Mouse (Mus musculus): ENCODE measurements around the gene Chic1.
A peak's percentile ranks its signal among the peaks of the same experiment; 100 is the strongest.

Gene Chic1

DNA sequence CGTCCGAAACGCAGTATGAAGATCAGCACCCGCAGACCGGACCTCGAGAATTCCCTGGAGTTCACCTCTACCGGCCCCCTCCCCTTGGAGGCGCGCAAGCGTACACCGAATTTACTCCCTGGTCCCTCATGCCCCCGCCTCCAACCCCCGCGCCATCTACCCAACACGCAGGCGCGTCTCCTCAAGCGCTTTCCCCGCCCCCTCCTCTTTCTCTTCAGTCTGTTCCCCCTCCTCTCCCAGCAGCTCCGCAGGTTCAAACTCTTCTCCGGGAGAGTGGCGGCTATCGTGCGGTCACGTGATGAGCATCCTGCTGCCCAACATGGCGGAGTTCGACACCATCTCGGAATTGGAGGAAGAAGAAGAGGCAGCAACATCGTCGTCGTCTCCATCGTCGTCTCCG, at the start of gene Chic1:
Gene Chic1 (plus strand): TSS at position 190 of the 400 bp plus-strand sequence.
- peak; percentile 83 to 89 for DNase-seq

DNA sequence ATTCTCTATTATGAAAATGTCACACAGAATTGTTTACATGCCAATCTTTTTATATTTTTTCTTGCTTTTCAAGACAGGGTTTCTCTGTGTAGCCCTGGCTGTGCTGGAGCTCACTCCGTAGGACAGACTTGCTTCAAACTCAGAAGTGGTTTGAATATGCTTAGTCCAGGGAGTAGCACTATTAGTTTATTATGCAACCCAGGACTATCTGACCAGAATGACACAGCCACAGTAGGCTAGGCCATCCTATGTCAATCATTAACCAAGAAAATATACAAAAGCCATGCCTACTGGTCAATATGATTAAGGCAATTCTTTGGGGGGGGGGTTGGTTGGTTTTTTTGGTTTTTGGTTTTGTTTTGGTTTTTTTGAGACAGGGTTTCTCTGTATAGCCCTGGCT, 48.0 kb upstream of the Chic1 start:
- no peak for DNase-seq

DNA sequence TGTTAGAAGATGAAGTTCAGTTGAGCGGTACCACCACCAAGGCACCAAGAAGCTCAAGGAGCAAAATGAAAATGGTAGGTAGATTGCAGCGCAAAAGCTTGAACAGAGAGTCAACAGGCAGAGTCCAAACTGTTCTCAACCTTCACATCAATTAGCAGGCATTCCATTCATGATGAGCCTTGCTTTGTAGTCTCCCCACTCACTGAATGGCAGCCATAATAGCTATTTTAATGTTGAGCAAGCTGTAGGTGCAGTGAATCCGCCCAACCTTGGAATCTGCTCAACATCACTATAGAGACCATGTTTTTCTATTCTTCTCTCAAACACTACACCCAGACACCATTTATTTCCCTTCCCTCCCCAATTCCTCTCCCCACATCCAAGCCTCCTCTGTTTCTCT, 44.6 kb upstream of the Chic1 start:
- DNase-seq, result no peak

DNA sequence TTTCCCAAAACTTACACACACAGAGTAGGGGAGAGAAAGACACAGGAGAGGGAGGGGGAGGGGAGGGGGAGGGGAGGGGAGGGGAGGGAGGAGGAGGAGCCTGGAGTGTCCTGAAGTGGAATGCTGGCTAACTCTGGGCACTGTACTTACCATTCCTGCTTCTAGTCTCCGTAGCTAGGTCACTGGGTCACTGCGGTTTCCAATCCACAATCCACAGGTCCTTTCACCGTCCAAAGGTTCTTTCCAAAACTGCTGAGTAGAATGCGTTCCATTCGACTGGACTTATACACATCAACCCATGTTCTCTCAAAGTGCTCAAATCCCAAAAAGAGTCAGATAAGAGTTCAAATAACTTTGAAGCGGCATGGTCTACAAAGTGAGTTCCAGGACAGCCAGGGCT, 42.1 kb upstream of the Chic1 start:
- no peak for DNase-seq

DNA sequence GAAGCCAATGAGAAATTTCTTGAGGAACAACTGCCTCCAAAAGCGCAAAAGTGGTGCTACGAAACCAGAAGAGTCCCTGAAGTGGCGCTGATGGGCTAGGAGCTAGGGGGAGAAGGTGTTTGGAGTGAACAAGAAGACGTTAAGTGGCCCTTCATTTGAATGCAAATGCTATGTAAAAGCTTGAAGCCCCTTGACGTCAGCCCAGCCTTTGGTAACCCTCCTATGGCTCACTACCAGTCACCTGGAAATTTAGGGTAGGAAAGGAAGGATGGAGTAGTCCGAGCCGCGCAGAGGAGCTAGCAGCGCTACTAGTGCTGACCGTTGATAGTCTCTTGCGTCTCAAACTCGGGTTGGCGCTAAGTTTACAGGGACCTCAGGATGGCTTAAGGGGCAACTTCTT, 35.1 kb upstream of the Chic1 start, which contains the start of gene Cdx4:
Gene Cdx4 (plus strand): TSS at position 253 of the 400 bp plus-strand sequence.
- DNase-seq, result no peak

DNA sequence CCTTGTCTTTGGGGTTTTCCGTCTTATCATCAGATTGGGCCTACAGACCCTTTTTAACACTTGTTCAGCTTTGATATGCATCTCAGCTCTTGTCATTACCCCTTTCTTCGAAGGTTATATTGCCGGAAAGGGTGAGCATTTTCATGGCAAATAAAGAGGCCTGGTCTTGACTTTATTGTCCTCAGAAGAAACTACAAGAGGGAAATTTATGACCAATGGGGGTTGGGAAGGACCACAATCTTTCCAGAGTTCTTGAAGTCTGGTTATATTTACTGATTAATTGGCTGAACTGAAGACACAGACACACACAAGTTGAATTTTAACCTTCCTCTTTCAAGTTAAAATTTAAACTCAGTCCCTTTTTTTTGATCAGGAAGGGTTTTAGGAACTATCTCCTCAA, 30.4 kb upstream of the Chic1 start:
- no peak for DNase-seq

DNA sequence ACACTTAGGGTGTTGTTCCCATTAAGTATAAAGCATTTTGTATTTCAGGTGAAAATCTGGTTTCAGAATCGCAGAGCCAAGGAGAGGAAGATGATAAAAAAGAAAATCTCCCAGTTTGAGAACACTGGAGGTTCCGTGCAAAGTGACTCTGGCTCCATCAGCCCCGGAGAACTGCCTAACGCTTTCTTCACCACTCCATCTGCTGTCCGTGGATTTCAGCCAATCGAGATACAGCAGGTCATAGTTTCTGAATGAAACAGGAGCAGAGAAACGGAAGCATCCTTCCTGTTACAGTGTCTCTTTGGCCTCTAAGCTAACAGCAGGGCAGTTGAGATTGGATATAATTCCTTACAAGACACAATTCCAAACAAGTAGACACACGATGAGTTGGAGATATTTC, 26.9 kb upstream of the Chic1 start:
- no peak for DNase-seq

DNA sequence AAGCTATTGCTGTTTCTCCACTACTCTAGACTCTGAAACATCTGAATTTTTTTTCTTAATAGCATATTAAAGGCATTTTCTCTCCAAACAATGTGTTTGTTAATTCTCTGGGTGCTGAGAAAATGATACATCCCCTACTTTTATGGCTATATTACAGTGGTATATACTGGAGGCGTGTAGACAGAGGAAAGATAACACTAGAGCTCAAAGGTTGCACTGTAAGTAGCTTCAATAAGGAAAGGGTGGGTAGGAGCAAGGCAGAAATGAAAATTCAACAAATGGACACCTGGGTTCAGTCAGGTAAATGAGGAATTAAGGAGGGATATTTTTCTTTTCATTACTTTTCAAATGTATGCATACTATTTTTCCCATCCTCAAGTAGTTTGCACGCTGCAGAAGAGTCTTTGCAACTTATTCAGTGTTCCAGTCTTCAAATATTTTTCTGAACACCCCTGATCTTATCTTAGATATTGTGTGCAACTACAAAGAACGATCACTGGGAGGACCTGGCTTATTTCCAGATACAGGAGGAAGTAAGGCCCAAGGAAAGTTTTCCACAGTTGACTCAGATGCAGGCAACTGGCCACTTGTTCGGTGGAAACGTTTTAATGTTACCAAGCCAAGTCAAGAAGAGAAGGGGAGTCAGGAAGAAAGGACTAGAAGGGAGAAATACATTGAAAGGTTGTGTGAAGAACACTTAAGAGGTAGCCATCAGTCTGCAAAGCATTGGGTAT, 25.0 kb upstream of the Chic1 start:
- no peak for DNase-seq

DNA sequence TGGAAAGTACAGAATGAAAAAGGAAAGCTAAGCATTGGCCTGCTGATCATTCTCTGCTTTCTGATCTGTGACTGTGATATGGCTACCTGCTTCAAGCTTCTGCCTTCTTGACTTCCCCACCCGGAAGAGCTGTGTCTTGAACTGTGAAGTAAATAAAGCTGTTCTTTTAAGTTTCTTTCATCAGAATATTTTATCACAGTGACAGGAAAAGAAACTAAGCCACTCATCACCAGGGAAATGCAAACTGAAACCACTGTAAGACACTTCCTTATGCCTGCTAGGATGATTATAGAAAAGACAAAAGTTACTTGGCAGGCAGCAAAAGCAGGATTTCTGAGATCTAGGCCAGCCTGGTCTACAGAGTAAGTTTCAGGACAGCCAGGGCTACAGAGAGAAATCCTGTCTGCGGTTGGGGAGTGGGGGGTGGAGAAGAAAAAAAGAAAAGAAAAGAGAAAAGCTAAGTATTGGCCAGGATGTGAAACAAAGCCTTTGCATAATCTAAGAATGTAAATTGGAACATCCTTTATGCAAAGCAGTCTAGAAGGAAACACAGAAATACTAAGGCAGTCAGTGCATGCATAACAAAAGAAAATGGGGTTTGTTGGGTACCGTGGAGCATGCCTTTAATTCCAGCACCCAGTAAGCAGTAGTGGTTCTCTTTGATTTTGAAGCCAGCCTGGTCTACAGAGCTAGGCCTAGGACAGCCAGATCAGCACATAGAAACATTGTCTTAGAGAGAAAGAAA, 14.7 kb upstream of the Chic1 start:
- DNase-seq, result no peak

DNA sequence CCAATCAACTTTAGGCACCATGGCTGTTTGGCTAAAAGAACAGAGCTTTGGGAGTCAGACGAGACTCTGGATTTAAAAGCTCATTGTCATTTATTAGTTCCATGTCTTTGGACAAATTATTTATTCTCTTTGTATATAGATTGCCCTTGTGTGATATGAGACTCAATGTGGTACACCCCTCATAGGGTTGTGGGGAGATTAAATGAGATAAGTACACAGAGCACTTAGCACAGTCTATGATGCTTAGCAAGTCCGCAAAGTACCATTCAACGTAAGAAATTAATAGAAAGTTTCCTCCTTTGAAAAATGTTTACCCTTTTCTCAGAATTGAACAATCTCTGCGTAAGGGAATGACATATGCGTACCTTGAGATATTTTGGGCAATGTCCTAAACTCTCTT, 492 bp upstream of the Chic1 start:
- DNase-seq, result no peak

DNA sequence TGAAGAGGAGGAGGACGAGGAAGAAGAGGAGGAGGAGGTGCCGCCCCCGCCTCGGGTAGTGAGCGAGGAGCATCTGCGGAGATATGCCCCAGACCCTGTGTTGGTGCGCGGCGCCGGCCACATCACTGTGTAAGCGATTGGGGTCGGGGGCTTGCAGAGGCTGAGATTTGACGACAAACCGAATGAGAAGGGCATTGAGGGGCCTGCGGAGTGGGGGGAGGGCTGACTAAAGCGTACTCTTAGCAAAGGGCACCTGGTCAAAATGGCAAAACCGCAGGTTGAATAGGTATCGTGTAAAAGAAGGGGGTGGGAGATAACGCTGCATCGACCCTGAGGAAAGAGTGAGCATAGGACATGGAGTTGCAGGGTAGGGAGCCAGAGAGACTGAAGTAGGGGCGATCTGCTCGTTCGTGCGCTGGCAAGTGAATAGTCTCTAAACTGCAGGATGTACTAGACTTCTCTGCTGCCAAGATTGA, 523 bp downstream of the Chic1 start:
- DNase-seq, result peak; percentile 8 to 35

DNA sequence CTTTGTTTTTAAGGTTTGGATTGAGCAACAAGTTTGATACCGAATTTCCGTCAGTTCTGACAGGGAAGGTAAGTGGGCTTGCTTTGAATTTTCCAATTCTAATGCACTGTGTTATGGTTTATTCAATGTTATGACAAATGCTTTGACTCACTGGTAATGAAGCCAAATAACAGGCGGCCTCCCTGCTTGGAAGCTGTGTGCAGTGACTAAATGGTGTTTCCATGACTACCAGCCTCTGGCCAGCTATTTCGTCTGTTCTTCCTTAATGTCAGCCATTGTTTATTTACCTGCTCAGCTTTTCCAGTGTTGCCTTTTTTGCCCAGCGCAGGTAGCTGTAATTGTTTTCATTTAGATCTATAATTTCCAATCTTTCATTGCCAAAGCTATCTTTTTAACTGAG, 9.9 kb downstream of the Chic1 start:
- DNase-seq, result no peak

DNA sequence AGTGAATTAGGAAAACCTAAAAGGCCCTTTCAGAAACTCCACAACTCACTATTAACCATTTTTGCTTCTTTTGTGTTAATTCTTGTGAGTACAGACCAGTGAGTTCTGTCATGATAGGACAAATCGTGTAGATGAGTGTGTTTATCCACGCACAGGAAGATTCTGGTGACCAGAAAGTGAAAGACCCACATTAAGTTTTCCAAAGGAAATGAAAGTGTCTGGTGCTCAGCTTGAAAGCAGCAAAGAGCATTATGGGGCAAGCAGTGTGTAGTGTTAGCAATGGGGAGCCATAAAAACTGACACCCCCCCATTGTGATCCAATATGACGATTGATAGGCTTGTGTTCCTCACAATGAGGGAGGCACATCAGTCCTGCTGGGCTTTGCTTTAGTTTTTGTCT, 12.4 kb downstream of the Chic1 start:
- DNase-seq, result no peak

DNA sequence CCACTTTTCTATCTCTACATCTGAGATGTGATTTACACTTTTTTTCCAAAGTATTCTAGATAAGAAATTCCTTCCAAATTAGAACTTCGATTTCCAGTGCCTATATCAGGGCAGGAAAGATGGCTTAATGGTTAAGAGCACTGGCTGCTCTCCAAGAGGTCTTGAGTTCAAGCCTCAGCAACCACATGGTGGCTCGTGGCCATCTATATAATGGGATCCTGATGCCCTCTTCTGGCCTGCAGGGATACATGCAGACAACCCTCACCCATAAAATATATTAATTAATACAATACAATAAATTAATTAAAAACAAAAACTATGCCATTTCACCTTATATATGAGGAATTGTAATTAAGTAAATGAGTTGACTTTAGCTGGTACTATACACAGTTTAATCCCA, 14.9 kb downstream of the Chic1 start:
- peak; percentile 4 to 14 for DNase-seq

DNA sequence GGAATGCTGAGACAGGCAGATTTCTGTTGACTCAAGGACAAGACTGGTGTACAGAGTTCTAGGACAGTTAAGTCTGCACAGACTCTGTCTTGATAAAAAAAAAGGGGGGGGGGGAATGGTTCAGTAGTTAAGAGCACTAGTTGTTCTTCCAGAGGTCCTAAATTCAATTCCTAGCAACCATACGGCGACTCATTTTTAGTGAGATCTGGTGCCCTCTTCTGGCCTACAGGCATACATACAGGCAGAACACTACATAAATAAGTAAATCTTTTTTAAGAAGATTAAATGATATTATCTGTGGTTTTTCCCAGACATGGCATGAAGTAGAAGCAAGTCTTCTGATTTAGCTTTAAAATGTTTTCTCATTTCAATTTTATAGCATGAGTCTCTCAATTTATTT, 15.4 kb downstream of the Chic1 start:
- DNase-seq, result peak in 1 of 2 experiments; percentile 4

DNA sequence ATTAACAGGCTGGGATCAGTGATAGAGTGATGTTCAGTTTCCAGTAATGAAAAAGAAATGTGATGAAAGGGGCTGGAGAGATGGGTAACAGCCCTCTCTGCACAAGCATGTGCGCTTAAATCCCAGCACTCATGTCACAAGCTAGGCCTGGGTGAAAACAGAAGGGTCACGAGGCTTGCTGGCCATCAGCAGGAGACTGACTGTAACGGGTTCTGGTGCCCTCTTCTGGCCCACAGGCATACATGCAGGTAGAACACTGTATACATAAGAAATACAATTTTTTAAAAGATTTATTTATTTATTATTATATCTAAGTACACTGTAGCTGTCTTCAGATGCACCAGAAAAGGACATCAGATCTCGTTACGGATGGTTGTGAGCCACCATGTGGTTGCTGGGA, 18.0 kb downstream of the Chic1 start:
- DNase-seq, result peak; percentile 14 to 17

DNA sequence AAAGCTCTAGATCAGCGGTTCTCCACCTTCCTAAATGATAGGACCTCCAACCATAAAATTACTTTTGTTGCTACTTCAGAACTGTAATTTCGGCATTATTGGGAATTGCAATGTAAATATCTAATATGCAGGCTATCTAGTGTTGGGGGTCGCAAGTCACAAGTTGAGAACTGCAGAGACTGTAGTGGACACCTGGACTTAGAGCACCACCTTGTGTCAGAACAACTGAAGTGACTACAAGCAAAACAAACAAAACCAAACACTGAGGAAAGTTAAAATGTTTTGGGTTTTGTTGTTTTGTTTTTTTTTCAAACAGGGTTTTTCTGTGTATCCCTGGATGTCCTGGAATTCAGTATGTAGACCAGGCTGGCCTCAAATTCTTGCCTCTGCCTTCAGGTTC, 28.3 kb downstream of the Chic1 start:
- DNase-seq, result peak in 1 of 2 experiments; percentile 3

DNA sequence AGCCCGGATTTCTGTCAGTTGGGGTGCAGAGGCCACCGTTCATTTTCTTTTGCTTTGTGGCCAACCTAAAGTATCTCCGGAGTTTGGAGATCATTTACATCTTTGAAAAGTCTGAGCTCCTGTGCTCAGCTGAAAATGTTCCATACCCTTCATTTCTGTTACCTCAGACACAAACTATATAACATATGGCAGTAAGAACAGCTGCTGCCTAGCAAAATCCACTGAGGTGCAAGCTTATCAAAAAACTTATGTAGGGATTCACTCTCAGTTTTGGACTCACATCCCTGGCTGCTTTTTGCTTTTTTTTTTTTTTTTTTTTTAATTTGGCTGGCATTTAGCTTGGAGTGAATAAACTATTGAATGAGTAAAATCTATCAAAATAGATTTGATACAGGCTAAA, 31.9 kb downstream of the Chic1 start:
- DNase-seq, result no peak

DNA sequence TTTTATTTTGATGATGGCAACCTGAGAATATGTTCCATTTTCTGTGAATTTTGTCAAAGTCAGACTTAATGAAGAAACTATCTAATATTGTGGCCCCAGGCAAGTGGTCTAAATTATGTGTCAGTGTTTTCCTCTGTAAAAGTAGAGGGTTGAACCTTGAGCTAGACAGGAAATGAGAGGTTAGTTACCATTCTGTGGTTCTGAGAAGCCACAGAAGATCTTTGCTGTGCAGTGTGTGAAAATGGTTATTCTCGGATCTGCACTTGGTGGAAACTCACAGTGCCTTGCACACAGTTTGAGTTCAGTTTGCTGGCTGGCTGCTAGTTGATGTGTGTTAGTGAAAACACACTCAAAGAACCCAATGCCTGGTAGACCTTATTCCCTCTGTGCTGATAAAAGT, 37.6 kb downstream of the Chic1 start:
- no peak for DNase-seq

DNA sequence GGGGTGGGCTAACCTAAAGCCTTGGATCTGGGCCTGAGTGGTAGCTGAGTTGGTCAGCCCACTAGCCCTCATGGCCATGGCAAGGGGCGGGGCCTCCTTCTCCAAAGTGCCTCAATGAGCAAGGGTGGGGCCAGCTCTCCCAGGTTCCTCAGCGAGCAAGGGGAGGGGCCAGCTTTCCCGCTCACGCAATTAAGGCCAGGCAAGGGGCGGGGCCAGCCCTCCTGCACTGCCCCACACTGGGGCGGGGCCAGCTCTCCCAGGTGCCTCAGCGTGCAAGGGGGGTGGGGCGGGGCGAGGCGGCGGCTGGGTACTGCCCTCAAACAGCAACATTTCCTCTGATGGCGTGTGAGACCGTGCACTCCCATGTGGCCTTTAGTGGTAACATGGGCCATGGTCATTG, 48.7 kb downstream of the Chic1 start:
- DNase-seq, result peak; percentile 4 to 20

DNA sequence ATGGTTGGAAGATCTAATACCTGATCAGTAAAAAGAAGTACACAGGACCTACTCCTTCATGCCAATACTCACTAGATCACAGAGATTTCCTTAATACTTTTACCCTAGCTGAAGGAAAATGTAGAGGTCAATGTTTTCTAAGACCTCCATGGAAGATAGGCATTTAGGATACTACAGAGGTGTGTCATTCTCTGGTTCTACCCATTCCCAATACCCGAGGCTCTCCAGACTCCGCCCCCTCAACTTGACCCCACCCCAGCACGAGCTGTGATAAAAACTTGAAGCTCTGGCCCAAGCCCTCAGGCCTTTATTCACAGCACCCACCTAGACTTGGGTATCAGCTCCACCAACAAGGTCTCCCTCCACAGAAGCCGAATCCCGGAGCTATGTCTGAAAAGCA, 57.9 kb downstream of the Chic1 start, which contains the start of gene Tsx:
Gene Tsx (plus strand): TSS at position 301 of the 400 bp plus-strand sequence.
- DNase-seq, result no peak

DNA sequence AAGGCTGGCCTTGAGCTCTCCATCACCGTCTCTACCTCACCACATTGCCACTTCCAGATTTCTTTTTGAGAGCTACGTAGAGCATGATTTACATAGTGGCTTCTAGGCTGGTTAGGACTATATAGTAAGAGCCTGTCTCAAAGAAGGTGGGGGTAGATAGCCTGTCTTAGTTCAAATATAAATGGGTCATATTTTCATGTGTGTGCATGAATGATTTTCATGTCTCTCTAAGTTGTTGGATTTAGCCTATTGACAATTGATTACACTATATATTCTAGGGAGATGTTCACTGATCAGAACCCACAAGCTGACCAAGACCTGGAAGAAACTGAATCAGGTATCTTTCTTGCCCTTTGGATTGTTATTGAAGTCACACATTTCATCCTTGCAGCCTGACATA, 65.4 kb downstream of the Chic1 start, which contains the start of gene Gm26992:
Gene Gm26992 (plus strand): TSS at position 301 of the 400 bp plus-strand sequence.
- no peak for DNase-seq

DNA sequence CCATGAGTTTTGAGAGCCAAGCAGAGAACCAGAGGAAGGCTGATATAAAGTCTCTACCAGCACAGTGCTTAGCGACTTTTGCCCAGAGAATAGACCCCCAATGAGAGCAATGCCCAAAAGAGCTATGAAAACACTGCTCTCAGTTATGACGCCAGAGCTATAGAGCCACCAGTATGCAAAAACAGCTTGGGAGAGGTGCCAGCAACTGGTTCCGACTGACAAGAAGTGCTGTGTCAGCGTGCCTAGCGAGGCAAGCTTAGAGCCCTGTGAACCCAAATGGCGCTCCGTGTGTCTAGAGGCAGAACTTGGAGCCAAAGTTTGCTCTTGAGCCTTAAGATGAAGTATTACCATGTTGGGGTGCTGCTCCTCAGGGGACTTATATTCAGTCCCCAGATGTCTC, 71.4 kb downstream of the Chic1 start:
- no peak for DNase-seq

DNA sequence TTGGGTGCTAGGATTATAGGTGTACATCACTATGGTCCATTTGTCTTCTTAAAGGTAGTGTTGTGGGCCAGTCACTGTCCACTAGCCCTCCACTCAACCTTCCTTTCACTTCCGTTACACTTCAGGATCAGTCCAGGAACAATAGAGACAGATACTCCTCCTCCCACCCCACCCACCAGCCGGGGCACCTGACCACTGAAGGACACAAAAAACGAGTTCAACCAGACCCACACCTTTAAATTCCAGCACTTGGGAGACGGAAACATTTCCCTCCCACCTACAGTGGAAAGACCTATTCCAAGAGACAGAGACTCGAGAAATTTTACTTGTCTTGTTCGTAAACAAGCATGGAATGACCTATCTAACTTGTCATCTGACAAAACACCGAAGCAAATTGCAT, 76.0 kb downstream of the Chic1 start:
- DNase-seq, result no peak
